Mouse (Mus musculus) gastrocnemius, adult 2 months (tissue): ENCODE data around the gene Arhgef2. TPM values are rescaled to one million over a fixed set of nuclear protein-coding genes. Genes with fewer than 3 reads are reported as not detected.
"Not testable (repeated sequence)": the region's sequence is repeated elsewhere in the genome, so short reads cannot be mapped to it uniquely, and the experiment has no call there.

Source experiments
- DNase-seq: peaks from one replicate; pipeline ENCODE4 v3.0.0; 2022
- H3K27ac ChIP-seq: fragments of 200-600 bp; 2 replicates; pipeline ENCODE4 v1.8.1; 2022; ENCODE audit warnings: mild to moderate bottlenecking
- H3K4me3 ChIP-seq: fragments of 200-600 bp; 2 replicates; pipeline ENCODE4 v1.8.1; 2022; ENCODE audit warnings: mild to moderate bottlenecking, moderate library complexity
- CTCF ChIP-seq: fragments of 200-600 bp; IDR thresholded peaks from 2 replicates; pipeline ENCODE4 v1.8.1; 2022; ENCODE audit warnings: antibody characterized with exemption, mild to moderate bottlenecking, moderate library complexity
- intact Hi-C: fragments of 180-260 bp; cut with DNase I; formaldehyde crosslinking; loops from one replicate; pipeline ENCODE4 v1.15.1; 2025
- long read RNA-seq, 2 experiments: library from polyadenylated mRNA; stranded (forward); transcript quantifications; one replicate each; pipeline ENCODE4 v2.0.0; 2021
- total RNA-seq, 2 experiments: library from RNA; stranded (reverse); gene quantifications; 2 replicates each; pipeline ENCODE4 v1.2.3; 2021

The Arhgef2 gene
- 10 to 100 TPM; 22.4 to 24.7 TPM for total RNA-seq
- long read RNA-seq, experiment 1, full-length matches to known transcripts: 10 of 16 reads
- long read RNA-seq, experiment 1, partial matches to known transcripts: 2 of 16 reads
- long read RNA-seq, experiment 1, other reads (novel, unspliced or antisense): 4 of 16 reads
- long read RNA-seq, experiment 2, full-length matches to known transcripts: 9 of 19 reads
- long read RNA-seq, experiment 2, partial matches to known transcripts: 0 of 19 reads
- long read RNA-seq, experiment 2, other reads (novel, unspliced or antisense): 10 of 19 reads

GRCm38 (mm10) chr3:88605666-88606065 lies at the start of gene Arhgef2:
TSS of gene Arhgef2 (plus strand) at chr3:88605966.
- DNase-seq, H3K4me3 ChIP-seq, H3K27ac ChIP-seq: not testable (repeated sequence)
- intact Hi-C loops: loop anchor here (2.0 kb wide), 1 partner anchor 27 kb away; no protein-coding TSS in a partner anchor

- Histone ChIP-seq H3K4me3 (no peak overlapping the region), H3K27ac (no peak overlapping the region)
- TF ChIP-seq CTCF: no peak
- no peak for DNase-seq
- intact Hi-C loops: no loop called here
These were observed 49.1 kb upstream of the Arhgef2 start for GRCm38 (mm10) chr3:88556616-88557015.

GRCm38 (mm10) chr3:88559596-88559995 lies 46.2 kb upstream of the Arhgef2 start:
- Histone ChIP-seq H3K27ac (no peak overlapping the region), H3K4me3 (no peak overlapping the region)
- TF ChIP-seq CTCF: no peak
- intact Hi-C loops: no loop called here
- DNase-seq: no peak

- no peak for TF ChIP-seq CTCF
- no peak for DNase-seq
- Histone ChIP-seq H3K27ac (no peak overlapping the region), H3K4me3 (no peak overlapping the region)
- intact Hi-C loops: no loop called here
These were observed 43.8 kb upstream of the Arhgef2 start for GRCm38 (mm10) chr3:88561989-88562388.

- H3K4me3 ChIP-seq: no peak overlapping the region
- TF ChIP-seq CTCF: no peak
- no peak for DNase-seq
- peak overlapping the region; percentile 49 for H3K27ac ChIP-seq
- intact Hi-C loops: no loop called here
These were observed 42.3 kb upstream of the Arhgef2 start for GRCm38 (mm10) chr3:88563442-88563841.

GRCm38 (mm10) chr3:88563966-88564365 lies 41.8 kb upstream of the Arhgef2 start:
- no peak for DNase-seq
- no peak for TF ChIP-seq CTCF
- intact Hi-C loops: no loop called here
- Histone ChIP-seq H3K4me3 (no peak overlapping the region), H3K27ac (peak overlapping the region; percentile 49)

GRCm38 (mm10) chr3:88566116-88566515 lies 39.6 kb upstream of the Arhgef2 start:
- H3K27ac ChIP-seq: peak overlapping the region; percentile 71
- no peak overlapping the region for H3K4me3 ChIP-seq
- DNase-seq: peak; percentile 54

GRCm38 (mm10) chr3:88566536-88567061 lies 39.2 kb upstream of the Arhgef2 start:
- peak overlapping the region; percentile 71 for H3K27ac ChIP-seq
- TF ChIP-seq CTCF: no peak
- H3K4me3 ChIP-seq: no peak overlapping the region
- peak; percentile 48 for DNase-seq
- intact Hi-C loops: no loop called here

More at GRCm38 (mm10) chr3:88566116-88566515, 39.6 kb upstream of the Arhgef2 start:
- no peak for TF ChIP-seq CTCF
- intact Hi-C loops: no loop called here

- no peak overlapping the region for H3K4me3 ChIP-seq
- DNase-seq: no peak
These were observed 37.9 kb upstream of the Arhgef2 start for GRCm38 (mm10) chr3:88567892-88568291.

GRCm38 (mm10) chr3:88568615-88569014 lies 37.2 kb upstream of the Arhgef2 start:
- H3K27ac ChIP-seq: peak overlapping the region; percentile 63
- intact Hi-C loops: no loop called here
- no peak for TF ChIP-seq CTCF
- no peak for DNase-seq
- H3K4me3 ChIP-seq: no peak overlapping the region

More at GRCm38 (mm10) chr3:88567892-88568291, 37.9 kb upstream of the Arhgef2 start:
- peak overlapping the region; percentile 63 for H3K27ac ChIP-seq
- intact Hi-C loops: no loop called here
- TF ChIP-seq CTCF: no peak

GRCm38 (mm10) chr3:88569093-88569492 lies 36.7 kb upstream of the Arhgef2 start:
- no peak overlapping the region for H3K4me3 ChIP-seq
- DNase-seq: no peak
- peak overlapping the region; percentile 63; the same call in 1 of the 2 replicates for H3K27ac ChIP-seq
- no peak for TF ChIP-seq CTCF
- intact Hi-C loops: no loop called here

GRCm38 (mm10) chr3:88569694-88570093 lies 36.1 kb upstream of the Arhgef2 start:
- no peak overlapping the region for H3K4me3 ChIP-seq
- peak; percentile 55 for DNase-seq
- intact Hi-C loops: no loop called here
- no peak overlapping the region for H3K27ac ChIP-seq
- no peak for TF ChIP-seq CTCF

- intact Hi-C loops: no loop called here
- no peak overlapping the region for H3K27ac ChIP-seq
- no peak overlapping the region for H3K4me3 ChIP-seq
- no peak for TF ChIP-seq CTCF
- no peak for DNase-seq
These were observed 35.4 kb upstream of the Arhgef2 start for GRCm38 (mm10) chr3:88570341-88570740.

- no peak for DNase-seq
- no peak overlapping the region for H3K4me3 ChIP-seq
- intact Hi-C loops: no loop called here
- no peak overlapping the region for H3K27ac ChIP-seq
- TF ChIP-seq CTCF: no peak
These were observed 33.9 kb upstream of the Arhgef2 start for GRCm38 (mm10) chr3:88571856-88572255.
